Mouse (Mus musculus) forebrain, embryonic 16.5 days (tissue): ENCODE measurements around the gene Kpna2. TPM values are rescaled to one million over a fixed set of nuclear protein-coding genes. Genes with fewer than 3 reads are reported as not detected.
"Not testable (repeated sequence)": the region's sequence is repeated elsewhere in the genome, so short reads cannot be mapped to it uniquely, and the experiment has no call there.

Experiments used
- ATAC-seq: fragments of 200-750 bp; cut with Nextera tagmentation; 2 replicates; pipeline ENCODE4 v1.8.0; 2017; ENCODE audit warnings: mild to moderate bottlenecking, moderate library complexity
- H3K27ac ChIP-seq: fragments of 300-500 bp; sonication (generic); 2 replicates; pipeline ENCODE4 v1.5.1; 2014; ENCODE audit warnings: low read length, control low read depth
- H3K27me3 ChIP-seq: fragments of 300-500 bp; sonication (generic); replicated peaks from 2 replicates; pipeline ENCODE4 v1.6.1; 2014; ENCODE audit warnings: low read length; ENCODE audit not compliant: control insufficient read depth, insufficient read depth
- H3K36me3 ChIP-seq: fragments of 300-500 bp; sonication (generic); 2 replicates; pipeline ENCODE4 v1.6.1; 2014; ENCODE audit not compliant: control insufficient read depth, insufficient read depth
- H3K4me1 ChIP-seq: fragments of 300-500 bp; sonication (generic); replicated peaks from 2 replicates; pipeline ENCODE4 v1.6.1; 2014; ENCODE audit warnings: low read length; ENCODE audit not compliant: control insufficient read depth, insufficient read depth
- H3K4me2 ChIP-seq: fragments of 300-500 bp; sonication (generic); 2 replicates; pipeline ENCODE4 v1.6.1; 2014; ENCODE audit warnings: mild to moderate bottlenecking, low read length, control low read depth
- H3K4me3 ChIP-seq: fragments of 300-500 bp; sonication (generic); replicated peaks from 2 replicates; pipeline ENCODE4 v1.5.1; 2014; ENCODE audit warnings: mild to moderate bottlenecking, low read length, control low read depth
- H3K9ac ChIP-seq: fragments of 300-500 bp; sonication (generic); replicated peaks from 2 replicates; pipeline ENCODE4 v1.6.1; 2014; ENCODE audit warnings: low read depth, low read length, control low read depth
- H3K9me3 ChIP-seq: fragments of 300-500 bp; sonication (generic); 2 replicates; pipeline ENCODE4 v1.6.1; 2016; ENCODE audit warnings: low read length; ENCODE audit not compliant: control insufficient read depth
- WGBS: fragments of 180-500 bp; shearing (Covaris S2); extraction: QIAGEN DNeasy Blood & Tissue Kit; methylation state at CpG from one replicate; pipeline ENCODE4 v1.1.7; 2014; 5-methylcytosine and 5-hydroxymethylcytosine counted together
- polyA plus RNA-seq: library from polyadenylated mRNA; unstranded; fragments of >200 nt; fragmentation: Nextera tagmentation; extraction: Ambion mirVana; gene quantifications from 2 replicates; pipeline ENCODE4 v1.2.1, GENCODE M21; 2015

Kpna2 gene
- polyA plus RNA-seq, 1 experiment from 2014 or later, result 230 TPM

DNA sequence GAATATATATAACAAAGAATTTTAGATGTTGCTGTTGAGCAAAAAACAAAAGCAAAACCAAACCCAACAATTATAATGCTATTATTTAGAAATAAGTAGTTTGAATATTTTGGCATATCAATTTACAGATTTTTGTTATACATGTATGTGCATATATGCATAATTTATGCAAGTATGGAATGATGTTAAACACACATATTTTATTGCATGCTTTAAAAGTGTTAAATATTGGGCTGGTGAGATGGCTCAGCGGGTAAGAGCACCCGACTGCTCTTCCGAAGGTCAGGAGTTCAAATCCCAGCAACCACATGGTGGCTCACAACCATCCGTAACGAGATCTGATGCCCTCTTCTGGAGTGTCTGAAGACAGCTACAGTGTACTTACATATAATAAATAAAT is 20.4 kb upstream of the Kpna2 start:
- not testable (repeated sequence) for H3K9me3 ChIP-seq, H3K4me1 ChIP-seq, H3K36me3 ChIP-seq, H3K4me2 ChIP-seq, H3K9ac ChIP-seq, H3K4me3 ChIP-seq, ATAC-seq, H3K27me3 ChIP-seq, H3K27ac ChIP-seq
- 94% methylated on average over 3 of the region's 5 CpGs for WGBS

GRCm38 (mm10) chr11:107019318-107019717 is 20.0 kb upstream of the Kpna2 start:
- Histone ChIP-seq H3K9me3 (no peaks in the 10 kb centered on the region), H3K4me1 (no peaks in the 10 kb centered on the region), H3K36me3 (no peaks in the 10 kb centered on the region), H3K4me3 (no peak overlapping the region), H3K27ac (no peak overlapping the region), H3K27me3 (no peaks in the 10 kb centered on the region), H3K9ac (no peak overlapping the region), H3K4me2 (no peak overlapping the region)
- ATAC-seq, result no peak
- 47% methylated on average over 4 of the region's 4 CpGs for WGBS

DNA sequence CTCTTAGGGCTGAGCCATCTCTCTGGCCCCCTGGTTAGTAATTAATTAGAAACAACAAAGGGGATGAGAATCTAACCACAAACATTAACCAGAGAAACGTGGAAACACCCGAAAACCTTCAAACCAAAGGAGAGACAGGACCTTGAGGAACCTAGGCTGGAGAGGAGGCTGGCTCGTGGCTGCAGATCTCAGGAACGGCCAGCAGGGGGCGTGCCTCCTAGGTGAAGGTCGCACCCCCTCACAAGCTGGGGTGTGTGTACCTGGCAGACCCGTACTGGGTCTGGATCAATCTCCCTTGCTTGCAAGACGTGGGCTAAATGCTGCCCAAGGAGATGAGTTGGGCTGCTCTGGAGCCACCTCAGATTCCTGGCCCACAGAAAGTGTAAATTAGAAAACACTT is 19.3 kb upstream of the Kpna2 start:
- no peaks in the 10 kb centered on the region for H3K36me3 ChIP-seq
- H3K4me2 ChIP-seq, result no peak overlapping the region
- no peak overlapping the region for H3K27ac ChIP-seq
- WGBS, result 33% methylated on average over 8 of the region's 8 CpGs
- H3K4me1 ChIP-seq, result no peaks in the 10 kb centered on the region
- no peak overlapping the region for H3K4me3 ChIP-seq
- ATAC-seq, result no peak
- H3K27me3 ChIP-seq, result no peaks in the 10 kb centered on the region
- H3K9me3 ChIP-seq, result no peaks in the 10 kb centered on the region
- H3K9ac ChIP-seq, result no peak overlapping the region

DNA sequence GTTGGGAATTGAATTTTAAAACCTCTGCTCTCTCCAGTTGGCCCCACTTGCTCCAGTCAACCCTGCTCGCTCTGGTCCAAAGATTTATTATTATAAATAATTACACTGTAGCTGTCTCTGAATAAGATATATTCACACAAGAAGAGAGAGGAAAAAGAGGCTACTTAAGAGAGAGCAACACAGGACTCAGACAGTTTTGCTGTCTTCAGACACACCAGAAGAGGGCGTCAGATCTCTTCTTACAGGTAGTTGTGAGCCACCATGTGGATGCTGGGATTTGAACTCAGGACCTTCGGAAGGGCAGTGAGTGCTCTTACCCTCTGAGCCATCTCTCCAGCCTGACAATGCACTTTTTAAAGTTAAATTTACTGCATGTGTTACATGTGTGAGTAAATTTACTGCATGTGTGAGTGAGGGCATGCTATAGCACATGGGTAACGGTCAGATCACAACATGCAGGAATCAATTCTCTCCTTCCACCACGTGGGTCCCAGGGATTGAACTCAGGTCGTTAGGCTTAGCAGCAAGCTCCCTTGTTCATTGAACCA is 18.1 kb upstream of the Kpna2 start:
- Histone ChIP-seq H3K9ac (no peak overlapping the region), H3K36me3 (no peaks in the 10 kb centered on the region), H3K27me3 (no peaks in the 10 kb centered on the region), H3K4me3 (no peak overlapping the region), H3K9me3 (no peaks in the 10 kb centered on the region), H3K27ac (no peak overlapping the region), H3K4me1 (no peaks in the 10 kb centered on the region), H3K4me2 (no peak overlapping the region)
- no peak for ATAC-seq
- WGBS, result 62% methylated on average over 6 of the region's 6 CpGs

- Histone ChIP-seq H3K9me3 (no peaks in the 10 kb centered on the region), H3K36me3 (no peaks in the 10 kb centered on the region), H3K27me3 (no peaks in the 10 kb centered on the region), H3K27ac (no peak overlapping the region), H3K4me2 (no peak overlapping the region), H3K9ac (no peak overlapping the region), H3K4me3 (no peak overlapping the region), H3K4me1 (peaks cover under 1% of the 10 kb centered on the region)
- ATAC-seq, result no peak
- WGBS, result 81% methylated on average over 1 of the region's 1 CpGs
Observed at GRCm38 (mm10) chr11:107016893-107017292, 17.6 kb upstream of the Kpna2 start.

GRCm38 (mm10) chr11:107015535-107016187 is 16.3 kb upstream of the Kpna2 start:
- H3K9ac ChIP-seq, H3K9me3 ChIP-seq, H3K27me3 ChIP-seq, H3K36me3 ChIP-seq, H3K4me3 ChIP-seq, H3K4me2 ChIP-seq, H3K4me1 ChIP-seq, H3K27ac ChIP-seq, ATAC-seq: not testable (repeated sequence)
- 73% methylated on average over 11 of the region's 11 CpGs for WGBS

- Histone ChIP-seq H3K4me3 (no peak overlapping the region), H3K4me1 (peaks cover 6% of the 10 kb centered on the region), H3K9me3 (no peaks in the 10 kb centered on the region), H3K27me3 (no peaks in the 10 kb centered on the region), H3K27ac (no peak overlapping the region), H3K36me3 (no peaks in the 10 kb centered on the region), H3K9ac (no peak overlapping the region), H3K4me2 (no peak overlapping the region)
- 50% methylated on average over 14 of the region's 14 CpGs for WGBS
- ATAC-seq, result no peak
Observed at GRCm38 (mm10) chr11:107014597-107015309, 15.4 kb upstream of the Kpna2 start.

- Histone ChIP-seq H3K9me3 (no peaks in the 10 kb centered on the region), H3K4me2 (no peak overlapping the region), H3K27me3 (no peaks in the 10 kb centered on the region), H3K4me3 (no peak overlapping the region), H3K36me3 (no peaks in the 10 kb centered on the region), H3K9ac (no peak overlapping the region), H3K4me1 (peaks cover 6% of the 10 kb centered on the region), H3K27ac (no peak overlapping the region)
- 80% methylated on average over 11 of the region's 11 CpGs for WGBS
- ATAC-seq, result no peak
Observed at GRCm38 (mm10) chr11:107014020-107014585, 14.8 kb upstream of the Kpna2 start.

- H3K36me3 ChIP-seq, result no peaks in the 10 kb centered on the region
- H3K9ac ChIP-seq, result peak overlapping the region; percentile 59
- H3K9me3 ChIP-seq, result no peaks in the 10 kb centered on the region
- H3K27me3 ChIP-seq, result no peaks in the 10 kb centered on the region
- under 1% methylated on average over 37 of the region's 37 CpGs for WGBS
- H3K4me2 ChIP-seq, result peak overlapping the region; percentile 56
- ATAC-seq, result peak; percentile 96
- peak overlapping the region; percentile 54 for H3K4me3 ChIP-seq
- peaks cover 6% of the 10 kb centered on the region for H3K4me1 ChIP-seq
- H3K27ac ChIP-seq, result peak overlapping the region; percentile 87
Observed at GRCm38 (mm10) chr11:107012324-107013017, 13.1 kb upstream of the Kpna2 start.
